Mouse (Mus musculus) adrenal gland, postnatal 14 days (tissue): ENCODE measurements around the gene Kcna6. TPM values are rescaled to one million over a fixed set of nuclear protein-coding genes. Genes with fewer than 3 reads are reported as not detected.
A peak's percentile ranks its signal among the peaks of the same experiment; 100 is the strongest.

Experiments
- DNase-seq: peaks from one replicate; pipeline ENCODE4 v3.0.0; 2021; ENCODE audit warnings: mixed read lengths
- total RNA-seq: library from RNA; stranded (reverse); gene quantifications from 2 replicates; pipeline ENCODE4 v1.2.3, GENCODE M21; 2021

The Kcna6 gene
- total RNA-seq, 1 experiment from 2014 or later = 2.3 TPM

- DNase-seq = no peak
These were observed 4.7 kb downstream of the Kcna6 start for GRCm38 (mm10) chr6:126735806-126736205.

GRCm38 (mm10) chr6:126732645-126733044 lies 7.8 kb downstream of the Kcna6 start:
- DNase-seq = no peak

GRCm38 (mm10) chr6:126728803-126729202 lies 11.7 kb downstream of the Kcna6 start:
- DNase-seq = no peak

GRCm38 (mm10) chr6:126718423-126719087 lies 21.9 kb downstream of the Kcna6 start:
- no peak for DNase-seq

- no peak for DNase-seq
These were observed 27.9 kb downstream of the Kcna6 start for GRCm38 (mm10) chr6:126712531-126712930.

GRCm38 (mm10) chr6:126705936-126706335 lies 34.5 kb downstream of the Kcna6 start:
- DNase-seq = no peak

- no peak for DNase-seq
These were observed 36.0 kb downstream of the Kcna6 start for GRCm38 (mm10) chr6:126704430-126704829.

- peak; percentile 82 for DNase-seq
These were observed 38.4 kb downstream of the Kcna6 start for GRCm38 (mm10) chr6:126702116-126702515.

GRCm38 (mm10) chr6:126701196-126701595 lies 39.3 kb downstream of the Kcna6 start:
- DNase-seq = no peak

- DNase-seq = peak; percentile 16
These were observed 40.5 kb downstream of the Kcna6 start for GRCm38 (mm10) chr6:126699995-126700394.

- DNase-seq = no peak
These were observed 53.4 kb downstream of the Kcna6 start for GRCm38 (mm10) chr6:126687120-126687519.

- DNase-seq = no peak
These were observed 55.3 kb downstream of the Kcna6 start for GRCm38 (mm10) chr6:126685135-126685534.

- DNase-seq = peak; percentile 26
These were observed 61.5 kb downstream of the Kcna6 start for GRCm38 (mm10) chr6:126678961-126679360.

- DNase-seq = no peak
These were observed 73.5 kb downstream of the Kcna6 start for GRCm38 (mm10) chr6:126667001-126667400.

- DNase-seq = no peak
These were observed 74.4 kb downstream of the Kcna6 start for GRCm38 (mm10) chr6:126666091-126666490.

GRCm38 (mm10) chr6:126664569-126664968 lies 75.9 kb downstream of the Kcna6 start:
- DNase-seq = no peak

Other genes with a start within 250 kb of the Kcna6 start
- 7.0 and 9.7 TPM in 2 replicates for gene Kcna5, start 205.3 kb downstream of the Kcna6 start, total RNA-seq
- gene Kcna1, start 94.3 kb downstream of the Kcna6 start, total RNA-seq = 2.8 and 3.6 TPM in 2 replicates
- 336 and 351 TPM in 2 replicates for gene Ndufa9, start 108.5 kb upstream of the Kcna6 start, total RNA-seq
- not detected in 2 replicates for gene Akap3, start 112.4 kb upstream of the Kcna6 start, total RNA-seq
- gene Dyrk4, start 181.2 kb upstream of the Kcna6 start, total RNA-seq = 0.26 and 0.34 TPM in 2 replicates
- 8.3 and 10.4 TPM in 2 replicates for gene Rad51ap1, start 198.9 kb upstream of the Kcna6 start, total RNA-seq
- gene D6Wsu163e, start 199.3 kb upstream of the Kcna6 start, total RNA-seq = 19.0 and 22.3 TPM in 2 replicates